In genomic region chr16:91233241-91233944, GRCm38 (mm10) we compare ENCODE assay signal across 28 mouse cellular contexts. TPM values are rescaled to one million over a fixed set of nuclear protein-coding genes. Genes with fewer than 3 reads are reported as not detected.
A peak's percentile ranks its signal among the peaks of the same experiment; 100 is the strongest.
DNase-seq lines count a peak whose midpoint lies in the region; ATAC-seq lines count a peak whose summit lies in the region.
"Had no signal": no experiment of that assay in that cellular context is flagged by ENCODE, and none has a peak within 500 bp of the region (broad histone marks: within the 10 kb centered on the region; RNA-seq: fewer than 3 reads in every experiment).

No protein-coding gene starts in this region.

- DNase-seq in hindbrain, embryonic 14.5 days (ENCODE audit: low spot score), result no peak
- peak; percentile 49 for DNase-seq in retina, postnatal 1 day
- no peak for DNase-seq in retina, embryonic 14.5 days (ENCODE audit: low spot score)
- no peak for DNase-seq in cerebellum, adult 9-10 months
- DNase-seq: adrenal gland, postnatal 10 days; cerebellum, adult 8-10 months; gastrocnemius, postnatal 14 days; heart, adult 18-20 months; heart, postnatal 10 days; liver, postnatal 0 days; thymus, postnatal 36 days had no signal

- ATAC-seq in hindbrain, embryonic 15.5 days (ENCODE audit: low FRiP score, low read depth), result peak; percentile 53; the same call in 1 of the 2 replicates
- ATAC-seq in hindbrain, embryonic 14.5 days (ENCODE audit: low FRiP score), result no peak
- peak; percentile 74 for ATAC-seq in hindbrain, embryonic 16.5 days
- ATAC-seq in megakaryocyte-erythroid progenitor cell, adult 5-6 weeks (replicated peaks; ENCODE audit: low FRiP score, low TSS enrichment, poor library complexity, severe bottlenecking), result no peak
- ATAC-seq: forebrain, embryonic 15.5 days; intestine, postnatal 0 days; lung, postnatal 0 days; midbrain, embryonic 15.5 days had no signal

- no peaks in the 10 kb centered on the region for H3K36me3 ChIP-seq in hindbrain, embryonic 15.5 days
- H3K36me3 ChIP-seq in hindbrain, embryonic 14.5 days (replicated peaks; ENCODE audit: control insufficient read depth, insufficient read depth), result no peaks in the 10 kb centered on the region
- H3K36me3 ChIP-seq in hindbrain, embryonic 16.5 days (ENCODE audit: control insufficient read depth, insufficient read depth, low read length), result no peaks in the 10 kb centered on the region
- H3K36me3 ChIP-seq: embryonic facial prominence, embryonic 15.5 days; forebrain, embryonic 15.5 days; heart, embryonic 12.5 days; kidney, embryonic 15.5 days; limb, embryonic 12.5 days; midbrain, embryonic 15.5 days; stomach, embryonic 15.5 days had no signal

- H3K4me1 ChIP-seq in hindbrain, embryonic 15.5 days (replicated peaks), result 0 out of 2 replicates have a peak, but pooled peaks cover 9% of the 10 kb centered on the region
- H3K4me1 ChIP-seq in hindbrain, embryonic 14.5 days (replicated peaks; ENCODE audit: control insufficient read depth, insufficient read depth, low read length), result no peaks in the 10 kb centered on the region
- peaks cover 4% of the 10 kb centered on the region for H3K4me1 ChIP-seq in hindbrain, embryonic 16.5 days (ENCODE audit: control insufficient read depth, insufficient read depth, low read depth, low read length)
- H3K4me1 ChIP-seq: heart, embryonic 12.5 days; kidney, embryonic 15.5 days; stomach, embryonic 15.5 days had no signal

- no peak overlapping the region for H3K27ac ChIP-seq in hindbrain, embryonic 15.5 days (replicated peaks)
- H3K27ac ChIP-seq in hindbrain, embryonic 14.5 days, result no peak overlapping the region
- peak overlapping the region; percentile 8; the same call in 1 of the 2 replicates for H3K27ac ChIP-seq in hindbrain, embryonic 16.5 days (ENCODE audit: low read depth, low read length)
- H3K27ac ChIP-seq: embryonic facial prominence, embryonic 15.5 days; forebrain, embryonic 15.5 days; kidney, embryonic 15.5 days; limb, embryonic 12.5 days; macrophage; midbrain, embryonic 15.5 days; stomach, embryonic 15.5 days had no signal

- no peak overlapping the region for H3K4me2 ChIP-seq in hindbrain, embryonic 15.5 days
- H3K4me2 ChIP-seq in hindbrain, embryonic 14.5 days (replicated peaks), result no peak overlapping the region
- no peak overlapping the region for H3K4me2 ChIP-seq in hindbrain, embryonic 16.5 days (ENCODE audit: low read length)
- H3K4me2 ChIP-seq: kidney, embryonic 15.5 days; liver, embryonic 11.5 days; midbrain, embryonic 15.5 days; stomach, embryonic 15.5 days had no signal

- no peak overlapping the region for H3K4me3 ChIP-seq in hindbrain, embryonic 15.5 days
- no peak overlapping the region for H3K4me3 ChIP-seq in hindbrain, embryonic 14.5 days (replicated peaks; ENCODE audit: low read length)
- H3K4me3 ChIP-seq in hindbrain, embryonic 16.5 days (ENCODE audit: low read length), result no peak overlapping the region
- H3K4me3 ChIP-seq: embryonic facial prominence, embryonic 15.5 days; heart, embryonic 12.5 days; kidney, embryonic 15.5 days; limb, embryonic 12.5 days; midbrain, embryonic 15.5 days; stomach, embryonic 15.5 days had no signal

- no peak overlapping the region for H3K9ac ChIP-seq in hindbrain, embryonic 15.5 days
- H3K9ac ChIP-seq in hindbrain, embryonic 14.5 days, result no peak overlapping the region
- no peak overlapping the region for H3K9ac ChIP-seq in hindbrain, embryonic 16.5 days (ENCODE audit: low read depth, low read length)
- H3K9ac ChIP-seq: embryonic facial prominence, embryonic 15.5 days; forebrain, embryonic 15.5 days; heart, embryonic 12.5 days; kidney, embryonic 15.5 days; limb, embryonic 12.5 days; liver, postnatal 0 days; midbrain, embryonic 15.5 days; stomach, embryonic 15.5 days had no signal

- H3K27me3 ChIP-seq in hindbrain, embryonic 15.5 days, result peaks cover 97% of the 10 kb centered on the region
- peaks cover 100% of the 10 kb centered on the region for H3K27me3 ChIP-seq in hindbrain, embryonic 14.5 days (ENCODE audit: control insufficient read depth, insufficient read depth, low read length)
- H3K27me3 ChIP-seq in hindbrain, embryonic 16.5 days (replicated peaks; ENCODE audit: control insufficient read depth, insufficient read depth, low read length), result peaks cover 72% of the 10 kb centered on the region

- H3K9me3 ChIP-seq in hindbrain, embryonic 15.5 days, result no peaks in the 10 kb centered on the region
- no peaks in the 10 kb centered on the region for H3K9me3 ChIP-seq in hindbrain, embryonic 14.5 days (ENCODE audit: control insufficient read depth, low read length)
- no peaks in the 10 kb centered on the region for H3K9me3 ChIP-seq in hindbrain, embryonic 16.5 days (ENCODE audit: control insufficient read depth, low read length)
- H3K9me3 ChIP-seq: embryonic facial prominence, embryonic 15.5 days; forebrain, embryonic 15.5 days; heart, embryonic 12.5 days; kidney, embryonic 15.5 days; limb, embryonic 12.5 days; midbrain, embryonic 15.5 days; stomach, embryonic 15.5 days had no signal

- 10% methylated on average over 11 of the region's 11 CpGs for WGBS in hindbrain, embryonic 15.5 days
- WGBS in hindbrain, embryonic 14.5 days, result 18% methylated on average over 11 of the region's 11 CpGs
- 16% methylated on average over 11 of the region's 11 CpGs for WGBS in hindbrain, embryonic 16.5 days

RNA-seq across cellular contexts. Expression of gene Olig2, which starts 8.1 kb away (rescaled TPM):
- polyA plus RNA-seq in hindbrain, embryonic 15.5 days (2015; fragmentation: Nextera tagmentation; extraction: Ambion mirVana), result 15.6 and 16.2 TPM in 2 replicates
- polyA plus RNA-seq in hindbrain, embryonic 14.5 days (2014; fragmentation: Nextera tagmentation; extraction: Ambion mirVana), result 10.9 and 14.1 TPM in 2 replicates
- polyA plus RNA-seq in hindbrain, embryonic 16.5 days (2015; fragmentation: Nextera tagmentation; extraction: Ambion mirVana), result 6.1 and 11.4 TPM in 2 replicates
- not detected in 2 replicates for total RNA-seq in megakaryocyte-erythroid progenitor cell, adult 5-6 weeks (2014; fragmentation: Nextera tagmentation)
- not detected in 2 replicates for total RNA-seq in megakaryocyte-erythroid progenitor cell, adult 5-6 weeks (2017)
- total RNA-seq: adrenal gland, postnatal 10 days; common myeloid progenitor, adult 5-6 weeks; gastrocnemius, postnatal 14 days; heart, adult 18-20 months; heart, postnatal 10 days had no signal
- polyA plus RNA-seq: C2C12; heart, embryonic 12.5 days; intestine, postnatal 0 days; kidney, embryonic 15.5 days; large intestine, adult 2 months; limb, embryonic 12.5 days; liver, embryonic 11.5 days; liver, postnatal 0 days; lung, postnatal 0 days; macrophage; stomach, embryonic 15.5 days had no signal

RNA-seq across cellular contexts. Expression of gene Olig1, which starts 36.2 kb away (rescaled TPM):
- polyA plus RNA-seq in hindbrain, embryonic 15.5 days (2015; fragmentation: Nextera tagmentation; extraction: Ambion mirVana), result 121 and 136 TPM in 2 replicates
- 93.4 and 118 TPM in 2 replicates for polyA plus RNA-seq in hindbrain, embryonic 14.5 days (2014; fragmentation: Nextera tagmentation; extraction: Ambion mirVana)
- polyA plus RNA-seq in hindbrain, embryonic 16.5 days (2015; fragmentation: Nextera tagmentation; extraction: Ambion mirVana), result 153 and 190 TPM in 2 replicates
- not detected in 2 replicates for total RNA-seq in megakaryocyte-erythroid progenitor cell, adult 5-6 weeks (2014; fragmentation: Nextera tagmentation)
- total RNA-seq in megakaryocyte-erythroid progenitor cell, adult 5-6 weeks (2017), result not detected in 2 replicates
- total RNA-seq: common myeloid progenitor, adult 5-6 weeks; gastrocnemius, postnatal 14 days; heart, postnatal 10 days had no signal
- polyA plus RNA-seq: C2C12; heart, embryonic 12.5 days; intestine, postnatal 0 days; liver, embryonic 11.5 days; lung, postnatal 0 days; macrophage had no signal

Comparison
In these comparisons a context has a peak if more than half of its experiments do, and no peak if none do; other contexts are left out.
1. ATAC-seq: peak in hindbrain, embryonic 15.5 days (single experiment) and hindbrain, embryonic 16.5 days (single experiment); none in hindbrain, embryonic 14.5 days (single experiment) and megakaryocyte-erythroid progenitor cell, adult 5-6 weeks (single experiment).